Mouse (Mus musculus) neural tube, embryonic 11.5 days (tissue): ENCODE data around the gene Fgb. TPM values are rescaled to one million over a fixed set of nuclear protein-coding genes. Genes with fewer than 3 reads are reported as not detected.

Experiments
- ATAC-seq: fragments of 200-750 bp; cut with Nextera tagmentation; 2 replicates; pipeline ENCODE4 v1.8.0; 2017; ENCODE audit warnings: moderate number of reproducible peaks, mild to moderate bottlenecking, moderate TSS enrichment, moderate library complexity; ENCODE audit not compliant: insufficient read depth, low FRiP score, low TSS enrichment
- DNase-seq: peaks from one replicate; pipeline ENCODE4 v3.0.0-alpha.2; 2015; ENCODE audit warnings: low spot score
- H3K27ac ChIP-seq: fragments of 300-500 bp; sonication (generic); 2 replicates; pipeline ENCODE4 v1.5.1; 2014; ENCODE audit warnings: low read depth, mild to moderate bottlenecking, low read length
- H3K27me3 ChIP-seq: fragments of 300-500 bp; sonication (generic); 2 replicates; pipeline ENCODE4 v1.6.1; 2014; ENCODE audit warnings: mild to moderate bottlenecking, low read length, mixed read lengths; ENCODE audit not compliant: control insufficient read depth, insufficient read depth
- H3K36me3 ChIP-seq: fragments of 300-500 bp; sonication (generic); 2 replicates; pipeline ENCODE4 v1.6.1; 2014; ENCODE audit warnings: mild to moderate bottlenecking, low read length, moderate library complexity, mixed read lengths; ENCODE audit not compliant: control insufficient read depth, insufficient read depth
- H3K4me1 ChIP-seq: fragments of 300-500 bp; sonication (generic); 2 replicates; pipeline ENCODE4 v1.6.1; 2014; ENCODE audit warnings: low read length, mixed read lengths; ENCODE audit not compliant: control insufficient read depth, insufficient read depth
- H3K4me2 ChIP-seq: fragments of 300-500 bp; sonication (generic); 2 replicates; pipeline ENCODE4 v1.6.1; 2014; ENCODE audit warnings: low read depth, mild to moderate bottlenecking, moderate library complexity
- H3K4me3 ChIP-seq: fragments of 300-500 bp; sonication (generic); 2 replicates; pipeline ENCODE4 v1.5.1; 2014; ENCODE audit warnings: low read depth, low read length
- H3K9ac ChIP-seq: fragments of 300-500 bp; sonication (generic); 2 replicates; pipeline ENCODE4 v1.6.1; 2014; ENCODE audit warnings: mild to moderate bottlenecking, low read length
- H3K9me3 ChIP-seq: fragments of 300-500 bp; sonication (generic); 2 replicates; pipeline ENCODE4 v1.6.1; 2016; ENCODE audit warnings: low read length; ENCODE audit not compliant: control insufficient read depth
- WGBS: fragments of 180-500 bp; shearing (Covaris S2); extraction: QIAGEN DNeasy Blood & Tissue Kit; methylation state at CpG from one replicate; pipeline ENCODE4 v1.1.7; 2014; 5-methylcytosine and 5-hydroxymethylcytosine counted together
- polyA plus RNA-seq: library from polyadenylated mRNA; unstranded; fragments of >200 nt; fragmentation: Nextera tagmentation; extraction: Ambion mirVana; gene quantifications from 2 replicates; pipeline ENCODE4 v1.2.1, GENCODE M21; 2014

Fgb gene
- polyA plus RNA-seq, 1 experiment from 2014 or later: 0.08 TPM

- Histone ChIP-seq H3K27me3 (no peaks in the 10 kb centered on the region), H3K4me3 (no peak overlapping the region), H3K27ac (no peak overlapping the region), H3K4me1 (no peaks in the 10 kb centered on the region), H3K9ac (no peak overlapping the region), H3K4me2 (no peak overlapping the region), H3K36me3 (no peaks in the 10 kb centered on the region), H3K9me3 (no peaks in the 10 kb centered on the region)
- WGBS: 79% methylated on average over 4 of the region's 4 CpGs
- no peak for ATAC-seq
- DNase-seq: no peak
Measured at GRCm38 (mm10) chr3:83039666-83040065, 10.0 kb downstream of the Fgb start.

DNA sequence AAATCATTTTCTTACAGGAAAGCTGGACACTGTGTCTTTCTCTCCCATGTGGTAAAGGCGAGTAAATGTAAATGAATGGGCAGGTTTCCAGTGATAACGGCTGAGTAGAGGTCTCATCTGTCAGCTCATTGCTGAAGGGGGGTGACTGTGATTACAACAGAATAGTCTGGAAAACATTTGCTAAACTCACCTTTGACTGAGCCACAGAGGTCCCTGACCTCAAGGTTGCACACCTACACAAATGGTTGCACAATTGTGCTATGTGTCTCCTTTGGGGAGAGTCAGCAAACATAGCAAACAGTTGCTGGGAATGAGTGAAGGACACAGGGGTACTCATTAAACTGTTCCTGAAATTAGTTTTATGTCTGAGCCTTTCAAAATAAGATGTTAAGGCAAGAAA is 10.8 kb downstream of the Fgb start:
- H3K9ac ChIP-seq: no peak overlapping the region
- no peak for ATAC-seq
- H3K4me1 ChIP-seq: no peaks in the 10 kb centered on the region
- H3K36me3 ChIP-seq: no peaks in the 10 kb centered on the region
- no peaks in the 10 kb centered on the region for H3K27me3 ChIP-seq
- no peak overlapping the region for H3K4me3 ChIP-seq
- no peak overlapping the region for H3K27ac ChIP-seq
- no peak for DNase-seq
- no peaks in the 10 kb centered on the region for H3K9me3 ChIP-seq
- 88% methylated on average over 2 of the region's 2 CpGs for WGBS
- no peak overlapping the region for H3K4me2 ChIP-seq

GRCm38 (mm10) chr3:83033801-83034200 is 15.9 kb downstream of the Fgb start:
- DNase-seq (no peak), ATAC-seq (no peak)
- Histone ChIP-seq H3K27me3 (no peaks in the 10 kb centered on the region), H3K36me3 (no peaks in the 10 kb centered on the region), H3K4me3 (no peak overlapping the region), H3K9ac (no peak overlapping the region), H3K27ac (no peak overlapping the region), H3K9me3 (no peaks in the 10 kb centered on the region), H3K4me2 (no peak overlapping the region), H3K4me1 (no peaks in the 10 kb centered on the region)
- 74% methylated on average over 8 of the region's 8 CpGs for WGBS

GRCm38 (mm10) chr3:83032746-83033308 is 16.8 kb downstream of the Fgb start:
- no peak overlapping the region for H3K4me2 ChIP-seq
- no peaks in the 10 kb centered on the region for H3K27me3 ChIP-seq
- H3K9me3 ChIP-seq: no peaks in the 10 kb centered on the region
- no peak for ATAC-seq
- 52% methylated on average over 13 of the region's 13 CpGs for WGBS
- peak; percentile 15 for DNase-seq
- no peak overlapping the region for H3K27ac ChIP-seq
- H3K9ac ChIP-seq: no peak overlapping the region
- no peak overlapping the region for H3K4me3 ChIP-seq
- no peaks in the 10 kb centered on the region for H3K36me3 ChIP-seq
- H3K4me1 ChIP-seq: no peaks in the 10 kb centered on the region

- Histone ChIP-seq H3K9ac (no peak overlapping the region), H3K27ac (no peak overlapping the region), H3K36me3 (no peaks in the 10 kb centered on the region), H3K9me3 (no peaks in the 10 kb centered on the region), H3K4me1 (no peaks in the 10 kb centered on the region), H3K4me3 (no peak overlapping the region), H3K4me2 (no peak overlapping the region), H3K27me3 (no peaks in the 10 kb centered on the region)
- ATAC-seq: no peak
- no peak for DNase-seq
- 89% methylated on average over 4 of the region's 4 CpGs for WGBS
Measured at GRCm38 (mm10) chr3:83030331-83030730, 19.3 kb downstream of the Fgb start.

GRCm38 (mm10) chr3:83027546-83028251 is 22.0 kb downstream of the Fgb start:
- WGBS: 92% methylated on average over 9 of the region's 9 CpGs

GRCm38 (mm10) chr3:83025475-83026301 is 24.0 kb downstream of the Fgb start, which contains the start of gene Fga:
TSS of gene Fga (plus strand) at chr3:83026076.
- WGBS: 79% methylated on average over 9 of the region's 9 CpGs
- Histone ChIP-seq H3K4me1 (no peaks in the 10 kb centered on the region), H3K27me3 (no peaks in the 10 kb centered on the region), H3K4me3 (no peak within 1 kb of the TSS), H3K27ac (no peak within 1 kb of the TSS), H3K36me3 (no peaks in the 10 kb centered on the region), H3K9ac (no peak within 1 kb of the TSS), H3K4me2 (no peak within 1 kb of the TSS), H3K9me3 (no peaks in the 10 kb centered on the region)
- DNase-seq (no peak), ATAC-seq (no peak)

More at GRCm38 (mm10) chr3:83027546-83028251, 22.0 kb downstream of the Fgb start:
- DNase-seq (no peak), ATAC-seq (no peak)
- H3K27ac ChIP-seq: no peak overlapping the region
- no peak overlapping the region for H3K4me3 ChIP-seq
- no peaks in the 10 kb centered on the region for H3K4me1 ChIP-seq
- no peaks in the 10 kb centered on the region for H3K27me3 ChIP-seq
- no peak overlapping the region for H3K9ac ChIP-seq
- H3K9me3 ChIP-seq: no peaks in the 10 kb centered on the region
- H3K4me2 ChIP-seq: no peak overlapping the region
- H3K36me3 ChIP-seq: no peaks in the 10 kb centered on the region

GRCm38 (mm10) chr3:83025036-83025435 is 24.6 kb downstream of the Fgb start:
- no peaks in the 10 kb centered on the region for H3K4me1 ChIP-seq
- ATAC-seq (no peak), DNase-seq (no peak)
- no peaks in the 10 kb centered on the region for H3K27me3 ChIP-seq
- no peak overlapping the region for H3K4me2 ChIP-seq
- no peaks in the 10 kb centered on the region for H3K9me3 ChIP-seq
- 73% methylated on average over 6 of the region's 6 CpGs for WGBS
- H3K27ac ChIP-seq: no peak overlapping the region
- H3K4me3 ChIP-seq: no peak overlapping the region
- H3K36me3 ChIP-seq: no peaks in the 10 kb centered on the region
- no peak overlapping the region for H3K9ac ChIP-seq
